Mouse (Mus musculus): ENCODE results near the gene Taf11.

Taf11 gene

DNA sequence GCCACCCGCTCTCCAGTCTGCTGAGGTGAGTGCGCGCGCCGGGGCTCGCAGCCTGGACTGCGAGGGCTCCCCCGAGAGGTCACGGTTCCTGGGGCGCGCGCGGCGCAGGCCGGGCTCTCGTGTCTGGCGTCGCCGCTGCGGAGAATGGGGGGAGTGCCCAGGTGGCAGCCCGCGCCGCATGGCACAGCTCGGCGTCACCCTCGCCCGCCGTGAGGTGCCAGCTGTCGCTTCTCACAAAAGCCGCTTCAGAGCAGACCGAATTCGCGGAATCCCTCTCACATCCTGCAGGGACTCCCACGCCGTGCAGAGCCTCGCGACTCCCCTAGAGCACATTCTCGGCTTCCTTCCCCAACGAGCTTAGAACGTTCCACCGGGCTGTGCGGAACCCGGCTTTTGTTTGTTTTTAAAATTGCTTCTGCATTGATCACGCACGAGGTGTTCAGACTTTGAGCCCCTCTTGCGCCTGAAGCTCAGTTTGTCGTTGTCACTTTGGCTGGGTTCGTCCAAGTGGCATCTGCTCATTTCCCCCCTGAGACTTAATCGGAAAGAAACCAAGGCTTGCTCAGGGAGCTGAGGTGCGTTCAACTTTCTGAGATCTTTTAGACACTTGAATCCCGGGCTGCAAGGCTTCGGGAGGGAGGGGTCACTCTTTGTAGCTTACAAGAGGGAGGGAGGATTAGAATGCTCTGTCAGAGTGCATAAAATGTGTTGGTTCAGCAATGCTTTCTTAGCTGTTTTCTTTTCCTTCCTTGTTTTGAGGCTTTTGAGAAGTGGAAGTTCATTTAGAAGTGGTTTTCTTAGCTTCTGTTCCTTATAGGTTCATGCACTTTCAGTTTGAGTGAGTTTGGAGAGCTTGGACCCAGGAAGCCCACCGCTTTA is at the start of gene Taf11:
Gene Taf11, minus strand, starts transcription at position 223 of the 879 bp plus-strand sequence.
- peak; percentile 44 for DNase-seq (ENCODE audit: low read depth, low spot score)

DNA sequence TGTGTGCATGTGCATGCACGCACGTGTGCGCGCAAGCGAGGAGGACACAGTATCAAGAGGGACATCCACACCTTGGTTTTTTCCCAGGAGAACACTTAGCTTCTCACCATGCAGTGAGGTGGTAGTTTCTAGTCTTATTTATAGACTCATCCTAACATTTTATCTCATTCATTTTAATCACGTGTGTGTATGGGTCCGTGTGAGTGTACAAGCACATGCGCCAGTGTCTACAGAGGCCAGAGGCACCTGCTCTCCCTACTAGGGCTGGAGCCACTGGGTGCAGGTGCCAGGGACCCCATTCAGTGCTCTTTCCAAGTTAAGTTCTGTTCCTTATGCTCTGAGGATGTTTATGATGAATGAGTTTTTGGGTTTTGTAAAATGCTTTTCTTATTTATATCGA is 48.0 kb upstream of the Taf11 start:
- DNase-seq (ENCODE audit: low read depth, low spot score), result no peak

DNA sequence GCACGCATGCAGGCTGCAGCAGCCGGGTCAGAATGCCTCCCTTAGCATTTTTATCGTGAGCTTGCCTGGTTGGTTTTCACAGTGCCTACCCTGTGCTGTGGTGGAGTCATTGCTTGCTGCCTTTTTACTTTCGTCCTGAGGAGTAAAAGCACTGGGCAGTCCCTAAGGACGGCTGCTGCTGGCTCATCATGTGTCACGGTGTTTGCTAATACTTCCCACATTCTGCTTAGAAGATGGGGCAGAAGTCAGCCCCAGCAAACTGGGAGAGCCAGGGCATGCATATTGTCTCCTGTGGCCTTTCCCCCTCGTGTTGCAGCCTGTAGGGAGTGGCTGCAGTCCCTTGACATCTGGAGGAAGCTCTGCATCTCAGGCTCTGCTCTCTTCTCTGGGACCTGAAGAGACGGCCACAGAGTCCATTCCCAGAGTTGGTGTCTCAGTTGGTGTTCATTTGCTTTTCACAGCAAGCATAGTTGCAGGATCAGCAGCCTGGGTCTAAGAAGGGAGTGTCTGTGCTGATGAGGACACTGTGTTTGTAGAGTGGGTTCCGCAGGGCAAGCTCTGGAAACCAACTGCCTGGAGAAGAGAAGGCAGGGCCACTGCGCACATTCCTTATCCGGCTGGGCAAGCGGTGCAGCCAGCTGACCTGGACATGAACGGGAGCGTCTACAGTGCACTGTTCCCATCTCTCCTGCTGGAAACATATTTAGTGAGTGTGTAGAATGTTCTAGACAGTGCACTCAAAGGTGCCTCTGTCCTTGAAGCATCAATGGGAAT is 45.2 kb upstream of the Taf11 start:
- DNase-seq (ENCODE audit: low read depth, low spot score), result no peak

DNA sequence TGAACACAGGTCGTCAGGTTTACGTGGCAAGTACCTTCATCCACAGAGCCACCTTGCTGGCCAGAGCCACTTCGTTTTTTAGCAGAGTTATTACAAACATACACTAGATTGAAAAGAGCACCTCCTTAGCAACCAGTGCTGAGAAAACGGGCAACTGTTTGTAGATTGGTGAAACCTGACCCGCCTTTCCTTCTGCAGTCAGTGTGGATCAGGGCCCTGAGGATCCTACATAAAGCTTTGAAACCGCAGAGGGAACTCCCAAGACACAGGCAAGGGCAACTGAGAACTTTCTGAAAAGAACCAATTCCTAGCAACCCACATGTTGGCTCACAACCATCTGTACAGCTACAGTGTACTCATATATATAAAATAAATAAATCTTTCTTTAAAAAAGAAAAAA is 43.5 kb upstream of the Taf11 start:
- DNase-seq (ENCODE audit: low read depth, low spot score), result no peak

DNA sequence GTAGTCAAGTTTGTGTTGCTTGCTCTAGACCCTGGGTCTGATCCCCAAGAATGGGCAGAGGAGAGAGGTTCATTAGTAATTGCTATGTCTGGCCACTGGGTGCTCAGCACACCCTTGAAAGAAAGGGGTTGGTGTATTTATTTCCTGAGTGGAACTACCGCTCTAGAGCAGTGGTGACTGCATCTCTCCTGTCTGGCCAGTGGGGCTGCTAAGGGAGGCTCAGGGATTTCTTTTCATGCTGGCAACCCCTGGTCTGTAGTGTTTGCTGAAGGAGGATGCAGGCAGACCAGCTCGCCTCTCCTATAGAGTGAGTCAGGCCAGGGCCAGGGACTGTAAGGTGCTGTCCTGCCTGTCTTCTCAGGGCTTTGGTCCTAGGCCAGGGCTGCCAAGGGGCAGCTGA is 37.5 kb upstream of the Taf11 start:
- DNase-seq (ENCODE audit: low read depth, low spot score), result no peak

GRCm38 (mm10) chr17:27946371-27946770 is 36.7 kb upstream of the Taf11 start:
- DNase-seq (ENCODE audit: low read depth, low spot score), result no peak

DNA sequence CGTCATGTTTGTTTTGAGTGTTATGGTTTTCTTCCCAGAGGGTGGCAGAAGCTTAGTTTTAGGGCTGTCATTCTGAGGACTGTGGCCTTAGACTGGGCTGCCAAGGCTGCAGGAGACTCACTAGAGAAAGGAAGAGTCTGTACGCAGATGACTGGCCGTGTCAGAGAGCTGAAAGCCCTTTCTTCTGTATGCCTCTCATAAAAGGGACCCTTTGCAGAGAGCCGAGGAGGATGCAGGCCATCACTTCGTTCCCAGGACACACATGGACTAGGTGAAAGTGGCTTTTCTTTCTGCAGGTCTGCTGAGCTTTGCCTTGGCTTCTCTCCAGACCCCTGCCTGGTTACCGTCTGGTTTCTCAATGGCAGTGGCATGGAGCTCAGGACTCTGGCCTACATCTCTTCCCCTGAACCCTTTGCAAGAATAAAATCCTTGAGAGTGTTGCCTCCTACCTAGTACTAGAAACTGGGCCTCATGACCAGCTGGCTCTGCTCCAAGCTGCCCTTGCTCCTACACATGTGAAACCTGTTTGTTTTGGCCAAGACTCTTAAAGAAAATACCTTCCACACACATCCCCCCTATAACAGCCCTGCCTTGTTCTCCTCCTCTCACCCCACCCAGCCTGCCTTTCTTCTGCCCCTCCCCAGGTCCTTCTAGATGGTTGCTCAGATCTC is 36.0 kb upstream of the Taf11 start:
- no peak for DNase-seq (ENCODE audit: low read depth, low spot score)

DNA sequence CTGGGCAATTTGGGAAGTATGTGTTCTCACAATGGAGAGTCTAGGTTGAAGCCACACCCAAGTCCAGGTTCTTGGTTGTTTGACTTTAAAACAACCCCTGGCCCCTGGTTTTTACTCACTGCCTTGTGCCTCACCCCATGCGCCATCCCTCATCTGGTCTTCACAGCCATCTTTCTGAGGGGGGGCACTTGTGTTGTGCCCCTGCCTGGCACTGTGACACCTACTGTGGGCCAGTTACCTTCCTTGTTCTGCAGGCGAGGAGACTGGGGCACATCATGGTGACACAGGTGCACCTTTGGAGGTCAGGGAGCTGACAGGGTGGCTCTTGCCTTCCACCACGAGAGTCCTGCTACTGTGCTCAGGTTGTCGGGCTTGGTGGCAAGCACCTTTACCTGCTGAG is 32.5 kb upstream of the Taf11 start:
- DNase-seq (ENCODE audit: low read depth, low spot score), result no peak

- DNase-seq (ENCODE audit: low read depth, low spot score), result no peak
These were observed 32.1 kb upstream of the Taf11 start for GRCm38 (mm10) chr17:27941698-27942097.

GRCm38 (mm10) chr17:27941178-27941577 is 31.5 kb upstream of the Taf11 start:
- no peak for DNase-seq (ENCODE audit: low read depth, low spot score)

DNA sequence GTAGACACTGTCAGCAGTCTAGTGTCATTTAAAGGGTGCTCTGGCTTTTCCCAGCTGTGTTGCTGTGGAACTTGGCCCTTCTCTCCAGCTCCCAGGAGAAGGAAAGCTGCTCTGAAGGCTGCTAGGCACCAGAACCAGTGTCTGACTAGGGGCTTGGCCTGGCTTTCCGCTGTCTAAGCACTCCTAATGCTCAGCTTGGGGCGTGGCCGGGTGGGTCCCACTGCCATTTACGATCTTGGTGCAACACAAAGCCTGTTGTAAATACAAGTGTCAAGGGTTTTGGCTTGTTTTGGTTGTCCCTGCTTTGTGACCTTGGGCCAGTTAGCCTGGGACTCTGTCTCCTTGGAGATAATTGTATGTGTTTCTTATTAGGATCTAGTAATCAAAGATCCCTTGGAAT is 30.7 kb upstream of the Taf11 start:
- peak; percentile 17 for DNase-seq (ENCODE audit: low read depth, low spot score)

- no peak for DNase-seq (ENCODE audit: low read depth, low spot score)
These were observed 29.4 kb upstream of the Taf11 start for GRCm38 (mm10) chr17:27939028-27939427.

- no peak for DNase-seq (ENCODE audit: low read depth, low spot score)
These were observed 28.6 kb upstream of the Taf11 start for GRCm38 (mm10) chr17:27938121-27938754.

GRCm38 (mm10) chr17:27937054-27937615 is 27.5 kb upstream of the Taf11 start:
- DNase-seq (ENCODE audit: low read depth, low spot score), result no peak

GRCm38 (mm10) chr17:27935091-27935490 is 25.4 kb upstream of the Taf11 start:
- DNase-seq (ENCODE audit: low read depth, low spot score), result no peak

- DNase-seq (ENCODE audit: low read depth, low spot score), result no peak
These were observed 24.7 kb upstream of the Taf11 start for GRCm38 (mm10) chr17:27934136-27934910.

GRCm38 (mm10) chr17:27931826-27932225 is 22.2 kb upstream of the Taf11 start:
- DNase-seq (ENCODE audit: low read depth, low spot score), result no peak

- DNase-seq (ENCODE audit: low read depth, low spot score), result no peak
These were observed 20.6 kb upstream of the Taf11 start for GRCm38 (mm10) chr17:27930291-27930690.

- no peak for DNase-seq (ENCODE audit: low read depth, low spot score)
These were observed 15.9 kb upstream of the Taf11 start for GRCm38 (mm10) chr17:27925504-27925903.

DNA sequence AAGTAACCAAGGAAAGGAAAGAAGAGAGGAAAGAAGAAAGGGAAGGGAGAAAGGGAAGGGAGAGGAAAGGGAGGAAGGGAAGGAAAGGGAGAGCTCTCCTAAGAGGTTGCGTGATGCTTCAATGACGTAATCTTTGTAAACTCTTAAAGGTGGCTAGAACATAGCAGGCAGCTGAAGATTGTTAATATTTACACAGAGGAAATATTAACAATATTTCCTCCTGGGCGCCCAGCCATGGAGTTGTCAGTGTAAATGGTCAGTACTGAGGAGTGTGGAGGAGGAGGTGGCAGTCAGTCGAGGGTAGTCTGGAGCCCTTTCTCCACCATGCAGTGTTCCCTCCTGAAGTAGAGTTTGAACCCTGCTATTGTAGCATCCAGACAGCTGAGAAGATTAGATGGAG is 15.4 kb upstream of the Taf11 start:
- no peak for DNase-seq (ENCODE audit: low read depth, low spot score)

Data from mesoderm, embryonic 11.5 days (tissue).